Mouse (Mus musculus) urinary bladder, adult 2 months (tissue): ENCODE measurements around the gene Pex26. TPM values are rescaled to one million over a fixed set of nuclear protein-coding genes. Genes with fewer than 3 reads are reported as not detected.

Experiments
- DNase-seq: peaks from one replicate; pipeline ENCODE4 v3.0.0; 2022; ENCODE audit warnings: low spot score
- polyA plus RNA-seq: library from polyadenylated mRNA; depleted of rRNA; stranded (reverse); fragments of >200 nt; gene quantifications from 2 replicates; pipeline ENCODE4 v1.2.3, GENCODE M21; 2012; rRNA removed

Gene Pex26
- polyA plus RNA-seq, 1 experiment: 17.2 TPM

DNA sequence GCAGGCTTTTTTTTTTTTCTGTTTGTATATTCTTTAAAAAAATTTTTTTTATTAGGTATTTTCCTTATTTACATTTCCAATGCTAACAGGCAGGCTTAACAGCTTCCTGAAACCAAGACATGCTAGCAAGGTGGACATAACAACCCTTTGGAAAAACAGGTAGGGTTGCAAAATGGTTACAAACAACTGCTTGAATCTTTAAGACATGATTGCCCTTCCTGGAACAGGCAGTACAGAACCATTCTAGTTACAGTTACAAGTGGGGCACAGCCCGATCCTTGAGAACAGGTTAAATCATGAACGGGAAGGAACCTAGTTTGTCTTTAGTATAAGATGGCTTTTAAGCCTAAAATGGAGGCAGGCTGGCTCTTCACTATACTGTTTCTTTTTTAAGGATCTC, 52.9 kb downstream of the Pex26 start:
- DNase-seq: no peak

DNA sequence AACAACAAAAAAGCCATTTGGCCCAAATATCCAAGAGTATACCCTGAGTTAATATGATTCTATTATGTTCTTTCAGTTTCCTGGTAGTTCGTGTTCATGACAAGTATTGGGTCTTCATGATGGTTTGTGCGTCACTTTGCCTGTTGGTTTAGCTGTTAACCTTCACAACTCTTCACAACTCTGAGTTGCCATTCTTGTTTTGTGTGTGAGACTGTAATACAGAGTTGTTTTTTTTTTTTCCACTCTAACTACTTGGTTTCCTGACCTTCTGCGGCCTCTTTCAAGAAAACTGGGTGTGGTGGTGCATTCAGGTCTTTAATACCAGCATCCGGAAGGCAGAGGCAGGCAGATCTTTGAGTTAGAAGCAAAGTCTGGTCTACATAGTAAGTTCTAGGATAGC, 54.7 kb downstream of the Pex26 start:
- no peak for DNase-seq

DNA sequence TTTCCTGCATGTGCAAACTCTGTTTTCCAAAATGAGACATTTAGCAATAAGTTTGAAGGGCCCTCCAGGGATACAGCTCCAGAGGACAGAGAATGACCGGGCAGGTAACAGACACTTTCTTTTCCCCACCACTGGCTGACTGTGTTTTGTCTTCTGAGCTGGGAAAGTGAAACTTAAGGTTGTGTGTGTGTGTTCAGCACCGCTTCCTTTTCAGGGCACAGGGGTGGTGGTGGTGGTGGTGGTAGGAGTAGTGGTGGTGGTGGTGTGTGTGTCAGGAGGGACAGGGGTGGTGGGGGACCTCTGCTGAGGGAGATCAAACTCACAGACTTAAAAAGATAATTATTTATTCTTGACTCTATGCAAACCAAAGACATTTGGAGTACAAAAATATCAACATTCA, 58.3 kb downstream of the Pex26 start:
- no peak for DNase-seq

DNA sequence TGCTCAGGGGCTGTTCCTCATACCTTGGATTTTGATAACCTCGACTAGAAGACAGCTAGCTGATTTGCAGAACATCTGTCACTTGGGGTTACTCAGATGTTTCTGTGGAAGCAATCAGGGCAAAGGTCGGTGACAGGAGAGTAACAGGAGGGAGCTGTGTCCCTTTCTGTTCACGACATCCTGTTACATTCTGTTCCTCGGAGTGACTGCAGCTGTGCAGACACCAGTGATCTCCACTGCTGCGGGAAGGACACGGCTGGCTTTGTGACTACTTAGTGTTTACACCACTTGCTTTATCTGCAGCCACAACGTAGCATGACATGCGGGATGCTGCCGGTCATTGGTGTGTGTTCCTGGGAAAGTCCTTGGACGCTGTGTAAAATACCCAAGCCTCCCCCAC, 59.7 kb downstream of the Pex26 start:
- no peak for DNase-seq

DNA sequence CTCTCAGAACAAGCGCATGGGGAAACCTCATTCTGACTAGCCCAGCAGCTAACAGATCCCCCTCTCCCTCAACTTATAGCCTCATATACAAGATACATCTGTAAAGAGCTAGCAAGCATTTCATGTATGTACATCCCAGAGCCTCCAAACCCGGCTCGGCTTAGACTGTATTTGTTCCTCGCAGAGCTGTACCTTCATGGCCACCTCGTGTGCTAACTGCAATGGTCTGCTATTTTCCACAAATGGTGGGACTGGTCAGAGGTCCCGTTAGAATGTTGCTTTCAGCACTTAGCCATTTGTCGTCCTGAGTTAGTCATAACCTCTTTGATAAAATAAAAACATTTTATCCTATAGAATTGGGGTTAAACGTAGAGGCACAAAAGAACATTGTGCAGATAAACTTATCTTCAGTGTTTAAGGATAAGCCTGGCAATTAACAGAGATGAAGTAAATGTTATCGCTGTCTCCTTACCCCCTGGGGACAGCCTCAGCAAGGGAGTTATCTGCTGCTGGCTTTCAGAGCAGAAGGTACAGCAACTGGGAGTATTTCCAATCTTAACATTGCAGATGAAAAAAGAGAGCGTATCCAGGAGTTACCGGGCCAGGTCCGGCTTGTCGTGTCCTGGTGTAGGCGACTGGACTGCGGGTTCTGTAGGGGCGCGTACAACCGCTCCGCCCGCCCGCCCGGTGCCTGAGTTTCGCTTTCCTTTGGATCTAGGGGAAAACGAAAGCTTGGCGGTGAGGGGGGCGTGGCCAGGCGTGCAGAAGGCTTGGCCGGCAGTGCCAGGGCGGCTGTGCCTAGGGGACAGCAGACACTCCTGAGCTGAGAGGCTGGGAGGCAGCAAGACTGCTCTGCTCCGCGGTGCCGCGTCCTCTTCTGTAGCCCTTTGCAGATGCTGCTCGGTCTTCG, 61.9 kb downstream of the Pex26 start, which contains the start of gene Usp18:
TSS of gene Usp18 (plus strand) at position 780 of the 910 bp plus-strand sequence.
- DNase-seq: peak; percentile 88

DNA sequence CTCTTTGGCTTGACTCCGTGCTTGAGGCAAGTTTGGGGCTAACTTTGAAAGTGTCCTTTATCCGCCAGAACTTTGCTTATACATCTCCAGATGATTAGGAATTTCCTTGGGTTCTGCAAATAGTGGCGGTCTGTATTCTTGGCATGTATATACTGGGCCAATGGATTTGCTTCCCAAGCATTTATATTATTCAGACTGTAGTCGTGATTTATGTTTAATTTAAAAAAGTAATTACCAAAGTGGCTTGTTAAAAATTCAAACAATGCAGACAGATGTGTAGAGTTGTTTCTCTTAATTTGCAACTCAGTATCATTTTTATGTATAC, 62.5 kb downstream of the Pex26 start:
- DNase-seq: no peak

Other genes with a start within 250 kb of the Pex26 start
- gene Mical3, start 52.7 kb upstream of the Pex26 start, polyA plus RNA-seq: 34.0 and 63.0 TPM in 2 replicates
- gene Tuba8, start 27.0 kb downstream of the Pex26 start, polyA plus RNA-seq: 2.7 and 5.0 TPM in 2 replicates
- 17.6 and 21.6 TPM in 2 replicates for gene Usp18, start 62.2 kb downstream of the Pex26 start, polyA plus RNA-seq
- 0.40 and 1.2 TPM in 2 replicates for gene Slc6a13, start 116.6 kb downstream of the Pex26 start, polyA plus RNA-seq
- 0.12 and 0.25 TPM in 2 replicates for gene Slc6a12, start 159.4 kb downstream of the Pex26 start, polyA plus RNA-seq